18 mouse cellular contexts compared by ENCODE assay signal in genomic region chr4:151876400-151876799, GRCm38 (mm10). TPM values are rescaled to one million over a fixed set of nuclear protein-coding genes. Genes with fewer than 3 reads are reported as not detected.
DNase-seq lines count a peak whose midpoint lies in the region; ATAC-seq and TF ChIP-seq lines count a peak whose summit lies in the region.
"Had no signal": no experiment of that assay in that cellular context is flagged by ENCODE, and none has a peak within 500 bp of the region (broad histone marks: within the 10 kb centered on the region; RNA-seq: fewer than 3 reads in every experiment).

No protein-coding gene starts in this region.

- H3K4me2 ChIP-seq in kidney, embryonic 16.5 days (replicated peaks; ENCODE audit: low read depth, low read length): peak overlapping the region; percentile 2; the same call in 1 of the 2 replicates
- H3K4me2 ChIP-seq in hindbrain, embryonic 12.5 days (replicated peaks): peak overlapping the region; percentile 9; the same call in 1 of the 2 replicates
- H3K4me2 ChIP-seq in midbrain, postnatal 0 days (ENCODE audit: low read depth, low read length, poor library complexity, severe bottlenecking): peak overlapping the region; percentile 37
- H3K4me2 ChIP-seq: embryonic facial prominence, embryonic 13.5 days; limb, embryonic 15.5 days had no signal

- H3K4me1 ChIP-seq in kidney, embryonic 16.5 days (ENCODE audit: insufficient read depth, low read length): 0 out of 2 replicates have a peak, but pooled peaks cover 5% of the 10 kb centered on the region
- H3K4me1 ChIP-seq in MEL (ENCODE audit: control insufficient read depth in 1 of 2, insufficient read depth in 2 of 2, low read length in 2 of 2): no peaks in the 10 kb centered on the region
- H3K4me1 ChIP-seq in hindbrain, embryonic 12.5 days: peaks cover 8% of the 10 kb centered on the region
- no peaks in the 10 kb centered on the region for H3K4me1 ChIP-seq in midbrain, postnatal 0 days (ENCODE audit: insufficient read depth, low read length)
- H3K4me1 ChIP-seq: embryonic facial prominence, embryonic 13.5 days; limb, embryonic 15.5 days had no signal

- no peak for TF ChIP-seq POLR2A in MEL (IDR thresholded peaks at IDR 0.05; ENCODE audit: control insufficient read depth in 1 of 2, insufficient read depth in 1 of 2, low read depth in 1 of 2, low read length in 2 of 2, poor library complexity in 1 of 2)

- H3K9ac ChIP-seq in kidney, embryonic 16.5 days (replicated peaks; ENCODE audit: low read length): no peak overlapping the region
- H3K9ac ChIP-seq in MEL (ENCODE audit: control insufficient read depth, low read depth, low read length, poor library complexity, severe bottlenecking): no peak overlapping the region
- no peak overlapping the region for H3K9ac ChIP-seq in hindbrain, embryonic 12.5 days
- H3K9ac ChIP-seq in midbrain, postnatal 0 days (replicated peaks; ENCODE audit: low read length, poor library complexity, severe bottlenecking): 0 out of 2 replicates have a peak overlapping the region, but pooled peaks have one; percentile 0
- H3K9ac ChIP-seq: embryonic facial prominence, embryonic 13.5 days; limb, embryonic 15.5 days had no signal

- TF ChIP-seq EP300 in MEL (IDR thresholded peaks at IDR 0.05; ENCODE audit: low read depth in 1 of 2, low read length in 2 of 2): no peak

- no peak overlapping the region for H3K27ac ChIP-seq in kidney, embryonic 16.5 days (ENCODE audit: low read length)
- H3K27ac ChIP-seq in MEL (ENCODE audit: control insufficient read depth, low read depth, low read length): no peak overlapping the region
- H3K27ac ChIP-seq in hindbrain, embryonic 12.5 days: no peak overlapping the region
- H3K27ac ChIP-seq in midbrain, postnatal 0 days (ENCODE audit: low read depth, low read length): no peak overlapping the region
- H3K27ac ChIP-seq: embryonic facial prominence, embryonic 13.5 days; limb, embryonic 15.5 days; macrophage had no signal

- peaks cover 10% of the 10 kb centered on the region for H3K27me3 ChIP-seq in kidney, embryonic 16.5 days (ENCODE audit: insufficient read depth, low read length)
- H3K27me3 ChIP-seq in MEL (ENCODE audit: control insufficient read depth in 1 of 2, insufficient read depth in 2 of 2, low read length in 2 of 2): no peaks in the 10 kb centered on the region
- H3K27me3 ChIP-seq in hindbrain, embryonic 12.5 days: peaks cover 12% of the 10 kb centered on the region; the same call in 1 of the 2 replicates
- H3K27me3 ChIP-seq in midbrain, postnatal 0 days (ENCODE audit: insufficient read depth, low read length): 0 out of 2 replicates have a peak, but pooled peaks cover 4% of the 10 kb centered on the region

- H3K9me3 ChIP-seq in kidney, embryonic 16.5 days (ENCODE audit: low read length): 0 out of 2 replicates have a peak, but pooled peaks cover 4% of the 10 kb centered on the region
- no peaks in the 10 kb centered on the region for H3K9me3 ChIP-seq in MEL (replicated peaks; ENCODE audit: insufficient read depth, low read length)
- 0 out of 2 replicates have a peak, but pooled peaks cover 4% of the 10 kb centered on the region for H3K9me3 ChIP-seq in hindbrain, embryonic 12.5 days (replicated peaks)
- H3K9me3 ChIP-seq in midbrain, postnatal 0 days (ENCODE audit: low read length): no peaks in the 10 kb centered on the region
- H3K9me3 ChIP-seq: embryonic facial prominence, embryonic 13.5 days had no signal

- no peak for ATAC-seq in kidney, embryonic 16.5 days (ENCODE audit: low FRiP score, low TSS enrichment)
- no peak for ATAC-seq in hindbrain, embryonic 12.5 days (ENCODE audit: low FRiP score)
- ATAC-seq in midbrain, postnatal 0 days (ENCODE audit: low FRiP score): 0 out of 2 replicates have a peak, but pooled peaks have one; percentile 31
- ATAC-seq: CD4-positive, CD25-positive, alpha-beta regulatory T cell, adult 4 months had no signal

- no peak for TF ChIP-seq RAD21 in MEL (IDR thresholded peaks at IDR 0.05; ENCODE audit: low read depth, low read length)

- no peaks in the 10 kb centered on the region for H3K79me2 ChIP-seq in MEL (ENCODE audit: control insufficient read depth, insufficient read depth, low read length, poor library complexity)

- no peak for TF ChIP-seq CTCF in MEL (IDR thresholded peaks at IDR 0.05 in 2 of 3, conservative IDR thresholded peaks at IDR 0.05 in 1 of 3; ENCODE audit: control insufficient read depth in 1 of 3, insufficient read depth in 1 of 3, low read depth in 2 of 3, low read length in 3 of 3, poor library complexity in 1 of 3, severe bottlenecking in 1 of 3)
- no peak for TF ChIP-seq CTCF in midbrain, postnatal 0 days (IDR thresholded peaks at IDR 0.05)

- no peak overlapping the region for H3K4me3 ChIP-seq in kidney, embryonic 16.5 days (ENCODE audit: low read length)
- H3K4me3 ChIP-seq in MEL (ENCODE audit: control insufficient read depth in 1 of 2, insufficient read depth in 1 of 2, low read depth in 2 of 2, low read length in 2 of 2): no peak overlapping the region
- H3K4me3 ChIP-seq in hindbrain, embryonic 12.5 days: no peak overlapping the region
- no peak overlapping the region; the same call in 1 of the 2 replicates for H3K4me3 ChIP-seq in midbrain, postnatal 0 days (ENCODE audit: low read depth, low read length)
- H3K4me3 ChIP-seq: embryonic facial prominence, embryonic 13.5 days; limb, embryonic 15.5 days had no signal

- WGBS in kidney, embryonic 16.5 days: 50% methylated on average over 14 of the region's 14 CpGs
- WGBS in hindbrain, embryonic 12.5 days: 55% methylated on average over 14 of the region's 14 CpGs
- WGBS in midbrain, postnatal 0 days: 44% methylated on average over 14 of the region's 14 CpGs

- no peak for DNase-seq in kidney, adult 18-20 months
- no peak for DNase-seq in MEL (ENCODE audit: low read depth, low spot score)
- DNase-seq in midbrain, postnatal 0 days (ENCODE audit: low spot score): peak; percentile 40
- no peak for DNase-seq in frontal cortex, postnatal 36 days (ENCODE audit: low spot score in 2 of 2)
- DNase-seq in Muller cell, postnatal 12 days (ENCODE audit: inconsistent ontology term): no peak
- DNase-seq: cerebellum, postnatal 36 days; heart, adult 18-20 months; kidney, postnatal 10 days; layer of hippocampus, adult 9-11 months; lung, adult 18-20 months; right cerebral cortex, postnatal 4 days; thymus, adult 18-20 months had no signal

- no peaks in the 10 kb centered on the region for H3K36me3 ChIP-seq in kidney, embryonic 16.5 days (ENCODE audit: insufficient read depth, low read length)
- H3K36me3 ChIP-seq in MEL (ENCODE audit: control insufficient read depth in 1 of 2, insufficient read depth in 2 of 2, low read length in 2 of 2): no peaks in the 10 kb centered on the region
- H3K36me3 ChIP-seq in hindbrain, embryonic 12.5 days: no peaks in the 10 kb centered on the region
- no peaks in the 10 kb centered on the region for H3K36me3 ChIP-seq in midbrain, postnatal 0 days (ENCODE audit: insufficient read depth, low read length)
- H3K36me3 ChIP-seq: embryonic facial prominence, embryonic 13.5 days; limb, embryonic 15.5 days had no signal

TF ChIP-seq in MEL, 35 proteins besides CTCF, POLR2A, EP300 and RAD21:
- TF ChIP-seq USF1 (IDR thresholded peaks at IDR 0.05; ENCODE audit: low read depth, low read length) (peak; percentile 29; the same call in 1 of the 2 replicates), HCFC1 (IDR thresholded peaks at IDR 0.05; ENCODE audit: low read depth, low read length) (no peak), NELFE (IDR thresholded peaks at IDR 0.05; ENCODE audit: low read depth, low read length) (no peak), MAX (IDR thresholded peaks at IDR 0.05; ENCODE audit: low read length) (no peak), RCOR1 (IDR thresholded peaks at IDR 0.05; ENCODE audit: low read depth, low read length) (no peak), MEF2A (IDR thresholded peaks at IDR 0.05; ENCODE audit: extremely low read depth, insufficient replicate concordance, low read depth, low read length, poor library complexity, severe bottlenecking) (no peak), NRF1 (IDR thresholded peaks at IDR 0.05; ENCODE audit: insufficient read depth, low read depth, low read length, poor library complexity, severe bottlenecking) (no peak)

RNA-seq across cellular contexts. Expression of gene Camta1, which starts 14.7 kb away (rescaled TPM):
- 80.7 and 83.5 TPM in 2 replicates for polyA plus RNA-seq in kidney, embryonic 16.5 days (2015; fragmentation: Nextera tagmentation; extraction: Ambion mirVana)
- 23.5 and 28.2 TPM in 2 replicates for total RNA-seq in MEL (2012; rRNA removed)
- polyA plus RNA-seq in MEL (2012; ENCODE audit: insufficient read depth in 1 of 2, insufficient read length in 2 of 2, low read depth in 1 of 2, low replicate concordance in 2 of 2, missing spikeins in 1 of 2): 10 to 100 TPM in 1 of 2 experiments, not detected in 1; 87.5 TPM
- 136 and 157 TPM in 2 replicates for polyA plus RNA-seq in hindbrain, embryonic 12.5 days (2016; fragmentation: Nextera tagmentation; extraction: Ambion mirVana)
- 153 and 177 TPM in 2 replicates for total RNA-seq in midbrain, postnatal 0 days (2014; rRNA removed)
- 130 and 140 TPM in 2 replicates for polyA plus RNA-seq in midbrain, postnatal 0 days (2015; fragmentation: Nextera tagmentation; extraction: Ambion mirVana)

RNA-seq across cellular contexts. Expression of gene Dnajc11, which starts 57.1 kb away (rescaled TPM):
- 79.5 and 88.4 TPM in 2 replicates for polyA plus RNA-seq in kidney, embryonic 16.5 days (2015; fragmentation: Nextera tagmentation; extraction: Ambion mirVana)
- total RNA-seq in MEL (2012; rRNA removed): 109 and 128 TPM in 2 replicates
- 100 to 1,000 TPM; 157 to 278 TPM for polyA plus RNA-seq in MEL (2012; ENCODE audit: insufficient read depth in 1 of 2, insufficient read length in 2 of 2, low read depth in 1 of 2, low replicate concordance in 2 of 2, missing spikeins in 1 of 2)
- 82.8 and 83.2 TPM in 2 replicates for polyA plus RNA-seq in hindbrain, embryonic 12.5 days (2016; fragmentation: Nextera tagmentation; extraction: Ambion mirVana)
- total RNA-seq in midbrain, postnatal 0 days (2014; rRNA removed): 83.2 and 88.5 TPM in 2 replicates
- 73.7 and 75.9 TPM in 2 replicates for polyA plus RNA-seq in midbrain, postnatal 0 days (2015; fragmentation: Nextera tagmentation; extraction: Ambion mirVana)
